ENCODE assay signal across 7 mouse cellular contexts in genomic region chr2:142902905-142903895, GRCm38 (mm10). TPM values are rescaled to one million over a fixed set of nuclear protein-coding genes. Genes with fewer than 3 reads are reported as not detected.
A peak's percentile ranks its signal among the peaks of the same experiment; 100 is the strongest.
DNase-seq lines count a peak whose midpoint lies in the region; ATAC-seq lines count a peak whose summit lies in the region.

No protein-coding gene starts in this region.

- no peaks in the 10 kb centered on the region for H3K9me3 ChIP-seq in embryonic facial prominence, embryonic 12.5 days
- H3K9me3 ChIP-seq in limb, embryonic 11.5 days (ENCODE audit: control insufficient read depth, low read length) = no peaks in the 10 kb centered on the region
- H3K9me3 ChIP-seq in midbrain, embryonic 14.5 days (ENCODE audit: control insufficient read depth, low read length) = no peaks in the 10 kb centered on the region

- H3K4me2 ChIP-seq in embryonic facial prominence, embryonic 12.5 days (replicated peaks) = peak overlapping the region; percentile 66
- H3K4me2 ChIP-seq in limb, embryonic 11.5 days (ENCODE audit: low read depth, severe bottlenecking) = peak overlapping the region; percentile 48
- peak overlapping the region; percentile 75 for H3K4me2 ChIP-seq in midbrain, embryonic 14.5 days (ENCODE audit: low read length)

- WGBS in embryonic facial prominence, embryonic 12.5 days = 8% methylated on average over 34 of the region's 34 CpGs
- 8% methylated on average over 34 of the region's 34 CpGs for WGBS in limb, embryonic 11.5 days
- 8% methylated on average over 34 of the region's 34 CpGs for WGBS in midbrain, embryonic 14.5 days

- peak overlapping the region; percentile 37 for H3K4me3 ChIP-seq in embryonic facial prominence, embryonic 12.5 days
- H3K4me3 ChIP-seq in limb, embryonic 11.5 days (ENCODE audit: low read depth, low read length) = peak overlapping the region; percentile 26
- H3K4me3 ChIP-seq in midbrain, embryonic 14.5 days (replicated peaks; ENCODE audit: low read depth, low read length) = peak overlapping the region; percentile 44

- no peaks in the 10 kb centered on the region for H3K36me3 ChIP-seq in embryonic facial prominence, embryonic 12.5 days
- no peaks in the 10 kb centered on the region for H3K36me3 ChIP-seq in limb, embryonic 11.5 days (ENCODE audit: control insufficient read depth, insufficient read depth, low read length)
- H3K36me3 ChIP-seq in midbrain, embryonic 14.5 days (ENCODE audit: control insufficient read depth, insufficient read depth, low read length) = no peaks in the 10 kb centered on the region

- peak; percentile 94 for ATAC-seq in embryonic facial prominence, embryonic 12.5 days (ENCODE audit: insufficient number of reproducible peaks, insufficient read depth, low FRiP score, low TSS enrichment)
- peak; percentile 95 for ATAC-seq in limb, embryonic 11.5 days (ENCODE audit: insufficient number of reproducible peaks, low FRiP score, low TSS enrichment, low read depth)
- peak; percentile 92 for ATAC-seq in midbrain, embryonic 14.5 days (ENCODE audit: low FRiP score, low TSS enrichment)

- H3K27ac ChIP-seq in embryonic facial prominence, embryonic 12.5 days = peak overlapping the region; percentile 47
- H3K27ac ChIP-seq in limb, embryonic 11.5 days (replicated peaks; ENCODE audit: low read depth, low read length) = no peak overlapping the region
- peak overlapping the region; percentile 37; the same call in 1 of the 2 replicates for H3K27ac ChIP-seq in midbrain, embryonic 14.5 days (replicated peaks; ENCODE audit: low read depth, low read length)

- peak overlapping the region; percentile 45; the same call in 1 of the 2 replicates for H3K9ac ChIP-seq in embryonic facial prominence, embryonic 12.5 days
- peak overlapping the region; percentile 34; the same call in 1 of the 2 replicates for H3K9ac ChIP-seq in limb, embryonic 11.5 days (ENCODE audit: low read length)
- peak overlapping the region; percentile 42 for H3K9ac ChIP-seq in midbrain, embryonic 14.5 days (replicated peaks; ENCODE audit: low read length)

- DNase-seq in adrenal gland, postnatal 25 days = peak; percentile 95
- DNase-seq in heart, adult 11 months = peak; percentile 100
- DNase-seq in kidney, adult 18-20 months = peak; percentile 95
- DNase-seq in limb, embryonic 11.5 days (ENCODE audit: low spot score) = peak; percentile 92
- DNase-seq in midbrain, embryonic 14.5 days = peak; percentile 95
- peak; percentile 91 to 92 for DNase-seq in spleen, adult 18-20 months

- no peaks in the 10 kb centered on the region for H3K4me1 ChIP-seq in embryonic facial prominence, embryonic 12.5 days
- H3K4me1 ChIP-seq in limb, embryonic 11.5 days (ENCODE audit: control insufficient read depth, insufficient read depth, low read length) = no peaks in the 10 kb centered on the region
- H3K4me1 ChIP-seq in midbrain, embryonic 14.5 days (ENCODE audit: control insufficient read depth, insufficient read depth, low read length) = peaks cover 15% of the 10 kb centered on the region

- no peaks in the 10 kb centered on the region for H3K27me3 ChIP-seq in embryonic facial prominence, embryonic 12.5 days
- no peaks in the 10 kb centered on the region for H3K27me3 ChIP-seq in limb, embryonic 11.5 days (ENCODE audit: control insufficient read depth, insufficient read depth, low read length)
- no peaks in the 10 kb centered on the region for H3K27me3 ChIP-seq in midbrain, embryonic 14.5 days (ENCODE audit: control insufficient read depth, insufficient read depth, low read length)

RNA-seq across cellular contexts. Expression of gene Kif16b, which starts 1.9 kb away (rescaled TPM):
- 24.0 and 30.3 TPM in 2 replicates for total RNA-seq in adrenal gland, postnatal 25 days (2021)
- polyA plus RNA-seq in embryonic facial prominence, embryonic 12.5 days (2016; fragmentation: Nextera tagmentation; extraction: Ambion mirVana) = 11.3 and 11.4 TPM in 2 replicates
- polyA plus RNA-seq in limb, embryonic 11.5 days (2014; fragmentation: Nextera tagmentation; extraction: Ambion mirVana) = 11.7 and 13.7 TPM in 2 replicates
- 3.7 and 4.1 TPM in 2 replicates for polyA plus RNA-seq in midbrain, embryonic 14.5 days (2014; fragmentation: Nextera tagmentation; extraction: Ambion mirVana)
